Mouse (Mus musculus): ENCODE measurements around the gene Gm49369. TPM values are rescaled to one million over a fixed set of nuclear protein-coding genes. Genes with fewer than 3 reads are reported as not detected.
A peak's percentile ranks its signal among the peaks of the same experiment; 100 is the strongest.

The Gm49369 gene
- 0.31 TPM for polyA plus RNA-seq (2012; fragmentation: generic; extraction: Trizol)

DNA sequence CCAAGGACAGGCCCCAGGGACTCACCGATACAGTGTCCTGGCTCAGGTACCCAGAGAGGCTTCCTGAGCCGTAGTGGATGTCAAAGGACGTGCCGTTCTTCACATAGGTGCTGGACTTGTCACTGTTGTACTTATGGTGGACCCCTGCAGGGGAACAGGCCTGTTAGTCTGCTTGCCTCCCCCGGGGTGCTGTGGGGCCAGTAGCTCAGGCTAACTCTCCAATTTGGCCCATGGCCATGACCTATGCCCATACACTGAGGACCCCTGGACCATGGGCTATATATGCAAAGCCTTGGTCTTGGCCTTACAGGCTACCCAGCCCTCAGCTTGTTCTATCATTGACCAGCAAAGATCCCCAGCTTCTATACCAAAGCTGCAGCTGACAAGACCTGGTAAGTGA lies at the start of gene Gm49369:
Gene Gm49369 (minus strand): TSS at position 101 of the 400 bp plus-strand sequence.
- no peaks in the 10 kb centered on the region for H3K27me3 ChIP-seq (ENCODE audit: control insufficient read depth, insufficient read depth, insufficient read length)
- H3K4me3 ChIP-seq, result no peak within 1 kb of the TSS
- no peak within 1 kb of the TSS for H3ac ChIP-seq (ENCODE audit: control insufficient read depth, insufficient read length)
- TF ChIP-seq MYOG (IDR thresholded peaks at IDR 0.05; ENCODE audit: control insufficient read depth in 1 of 3, insufficient read depth in 1 of 3, insufficient read length in 2 of 3, low read depth in 2 of 3) (no peak), POLR2AphosphoS2 (IDR thresholded peaks at IDR 0.05; ENCODE audit: insufficient read length, low read depth) (no peak), E2F4 (IDR thresholded peaks at IDR 0.05; ENCODE audit: insufficient read depth) (no peak), REST (IDR thresholded peaks at IDR 0.05; ENCODE audit: insufficient read depth, insufficient read length) (no peak), SRF (IDR thresholded peaks at IDR 0.05; ENCODE audit: control insufficient read depth, insufficient read length, low read depth) (no peak), MYOD1 (IDR thresholded peaks at IDR 0.05; ENCODE audit: control insufficient read depth in 1 of 3, insufficient read length in 2 of 3, low read depth in 2 of 3) (no peak), POLR2A (IDR thresholded peaks at IDR 0.05; ENCODE audit: insufficient read length, low read depth) (no peak), MAX (IDR thresholded peaks at IDR 0.05; ENCODE audit: low read depth) (no peak), TCF12 (IDR thresholded peaks at IDR 0.05; ENCODE audit: insufficient read depth, poor library complexity, severe bottlenecking) (no peak), TCF3 (IDR thresholded peaks at IDR 0.05; ENCODE audit: insufficient read length, low read depth) (no peak), USF1 (IDR thresholded peaks at IDR 0.05; ENCODE audit: low read depth) (no peak), CEBPB (IDR thresholded peaks at IDR 0.05; ENCODE audit: insufficient read depth, poor library complexity, severe bottlenecking) (no peak)
- H3K4me2 ChIP-seq (ENCODE audit: low read depth), result no peak within 1 kb of the TSS
- H3K79me2 ChIP-seq (ENCODE audit: control insufficient read depth, insufficient read depth), result peaks cover 35% of the 10 kb centered on the region
- peaks cover 52% of the 10 kb centered on the region for H3K36me3 ChIP-seq (ENCODE audit: control insufficient read depth, insufficient read depth)

DNA sequence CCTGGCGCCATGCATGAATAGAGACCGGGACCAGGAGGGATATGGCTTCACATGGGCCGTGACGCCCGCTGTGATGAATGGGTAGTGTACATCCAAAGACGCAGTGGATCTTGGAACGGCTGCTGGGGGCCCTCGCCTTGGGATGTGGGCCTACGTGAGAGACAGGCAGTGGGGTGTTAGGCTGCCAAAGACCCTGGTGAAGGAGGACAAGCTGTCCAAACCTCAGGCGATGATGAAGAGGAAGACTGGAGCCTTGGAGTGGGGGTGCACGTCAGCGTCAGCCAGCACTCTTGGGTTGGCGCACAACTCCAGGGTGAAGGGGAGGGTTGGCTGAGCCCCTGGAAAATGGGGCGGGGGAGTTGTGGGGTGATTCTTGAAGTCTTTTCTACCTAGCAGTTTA lies 48.6 kb upstream of the Gm49369 start:
- Histone ChIP-seq H3K4me3 (no peak overlapping the region), H3K36me3 (ENCODE audit: control insufficient read depth, insufficient read depth) (no peaks in the 10 kb centered on the region), H3ac (ENCODE audit: control insufficient read depth, insufficient read length) (no peak overlapping the region), H3K79me2 (ENCODE audit: control insufficient read depth, insufficient read depth) (no peaks in the 10 kb centered on the region), H3K4me2 (ENCODE audit: low read depth) (peak overlapping the region; percentile 70), H3K27me3 (ENCODE audit: control insufficient read depth, insufficient read depth, insufficient read length) (no peaks in the 10 kb centered on the region)
- TF ChIP-seq E2F4 (IDR thresholded peaks at IDR 0.05; ENCODE audit: insufficient read depth), result no peak
- no peak for TF ChIP-seq TCF12 (IDR thresholded peaks at IDR 0.05; ENCODE audit: insufficient read depth, poor library complexity, severe bottlenecking)
- no peak for TF ChIP-seq MAX (IDR thresholded peaks at IDR 0.05; ENCODE audit: low read depth)

DNA sequence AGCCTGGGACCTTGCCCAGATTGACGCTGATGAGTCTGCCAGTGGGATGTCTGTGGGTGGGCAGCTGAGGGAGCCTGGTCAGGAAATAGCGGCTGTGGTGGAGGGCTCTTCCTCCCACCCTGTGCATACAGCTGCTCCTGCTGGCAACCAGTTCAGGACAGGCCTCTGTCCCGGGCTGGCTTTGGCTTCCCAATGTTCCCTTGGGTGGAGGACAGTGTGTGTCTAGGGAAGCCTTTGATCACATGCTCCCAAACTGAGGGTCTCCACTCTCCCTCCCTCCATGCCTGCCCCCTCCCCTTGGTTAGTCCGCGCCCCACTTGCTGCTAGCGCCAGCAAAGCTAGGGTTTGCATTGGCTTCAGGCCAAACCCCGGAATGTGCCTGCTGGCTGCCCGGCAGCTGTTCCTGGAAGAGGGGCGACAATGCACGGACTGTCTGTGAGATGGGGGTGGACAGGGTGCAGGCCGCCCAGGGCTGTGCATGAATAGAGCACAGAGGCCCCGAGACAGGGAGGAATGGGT lies 47.8 kb upstream of the Gm49369 start:
- no peaks in the 10 kb centered on the region for H3K36me3 ChIP-seq (ENCODE audit: control insufficient read depth, insufficient read depth)
- H3K4me2 ChIP-seq (ENCODE audit: low read depth), result peak overlapping the region; percentile 70
- H3K4me3 ChIP-seq, result no peak overlapping the region
- no peaks in the 10 kb centered on the region for H3K79me2 ChIP-seq (ENCODE audit: control insufficient read depth, insufficient read depth)
- H3K27me3 ChIP-seq (ENCODE audit: control insufficient read depth, insufficient read depth, insufficient read length), result no peaks in the 10 kb centered on the region
- H3ac ChIP-seq (ENCODE audit: control insufficient read depth, insufficient read length), result no peak overlapping the region
- peak; percentile 58 to 98 (median 93) for TF ChIP-seq MYOG (IDR thresholded peaks at IDR 0.05; ENCODE audit: control insufficient read depth in 1 of 3, insufficient read depth in 1 of 3, insufficient read length in 2 of 3, low read depth in 2 of 3)
- peak; percentile 22 for TF ChIP-seq POLR2A (IDR thresholded peaks at IDR 0.05; ENCODE audit: insufficient read length, low read depth)
- TF ChIP-seq MYOD1 (IDR thresholded peaks at IDR 0.05; ENCODE audit: control insufficient read depth in 1 of 3, insufficient read length in 2 of 3, low read depth in 2 of 3), result peak in 2 of 3 experiments; percentile 92 to 94
- TF ChIP-seq E2F4 (IDR thresholded peaks at IDR 0.05; ENCODE audit: insufficient read depth), result no peak
- no peak for TF ChIP-seq SRF (IDR thresholded peaks at IDR 0.05; ENCODE audit: control insufficient read depth, insufficient read length, low read depth)
- no peak for TF ChIP-seq POLR2AphosphoS2 (IDR thresholded peaks at IDR 0.05; ENCODE audit: insufficient read length, low read depth)
- no peak for TF ChIP-seq REST (IDR thresholded peaks at IDR 0.05; ENCODE audit: insufficient read depth, insufficient read length)
- peak; percentile 87 for TF ChIP-seq TCF3 (IDR thresholded peaks at IDR 0.05; ENCODE audit: insufficient read length, low read depth)
- TF ChIP-seq CEBPB (IDR thresholded peaks at IDR 0.05; ENCODE audit: insufficient read depth, poor library complexity, severe bottlenecking), result no peak
- TF ChIP-seq TCF12 (IDR thresholded peaks at IDR 0.05; ENCODE audit: insufficient read depth, poor library complexity, severe bottlenecking), result peak; percentile 78
- no peak for TF ChIP-seq MAX (IDR thresholded peaks at IDR 0.05; ENCODE audit: low read depth)
- no peak for TF ChIP-seq USF1 (IDR thresholded peaks at IDR 0.05; ENCODE audit: low read depth)

DNA sequence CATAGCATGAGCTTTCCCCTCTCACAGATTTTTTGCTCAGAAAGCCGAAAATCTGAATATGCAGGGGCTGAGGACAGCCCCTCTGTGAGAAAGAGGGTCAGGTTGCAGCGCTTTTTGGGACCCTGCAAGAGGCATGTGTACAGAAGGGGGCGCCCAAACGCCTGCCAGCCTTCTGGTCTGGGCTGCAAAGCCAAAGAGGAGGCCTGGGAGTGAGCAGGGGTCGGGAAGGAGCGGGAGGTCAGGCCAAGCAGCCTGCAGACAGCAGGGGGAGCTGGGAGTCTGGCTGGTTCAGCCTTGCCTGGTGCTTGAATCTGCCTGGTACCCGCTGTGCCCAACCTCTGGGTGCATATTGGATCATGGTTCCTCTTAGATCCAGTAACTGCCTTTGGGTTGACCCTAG lies 45.7 kb upstream of the Gm49369 start:
- Histone ChIP-seq H3K27me3 (ENCODE audit: control insufficient read depth, insufficient read depth, insufficient read length) (no peaks in the 10 kb centered on the region), H3K79me2 (ENCODE audit: control insufficient read depth, insufficient read depth) (no peaks in the 10 kb centered on the region), H3K36me3 (ENCODE audit: control insufficient read depth, insufficient read depth) (no peaks in the 10 kb centered on the region), H3K4me2 (ENCODE audit: low read depth) (no peak overlapping the region), H3ac (ENCODE audit: control insufficient read depth, insufficient read length) (no peak overlapping the region), H3K4me3 (no peak overlapping the region)
- TF ChIP-seq POLR2A (IDR thresholded peaks at IDR 0.05; ENCODE audit: insufficient read length, low read depth) (no peak), MAX (IDR thresholded peaks at IDR 0.05; ENCODE audit: low read depth) (no peak), MYOG (IDR thresholded peaks at IDR 0.05; ENCODE audit: control insufficient read depth in 1 of 3, insufficient read depth in 1 of 3, insufficient read length in 2 of 3, low read depth in 2 of 3) (peak in 1 of 3 experiments; percentile 41), E2F4 (IDR thresholded peaks at IDR 0.05; ENCODE audit: insufficient read depth) (no peak)

DNA sequence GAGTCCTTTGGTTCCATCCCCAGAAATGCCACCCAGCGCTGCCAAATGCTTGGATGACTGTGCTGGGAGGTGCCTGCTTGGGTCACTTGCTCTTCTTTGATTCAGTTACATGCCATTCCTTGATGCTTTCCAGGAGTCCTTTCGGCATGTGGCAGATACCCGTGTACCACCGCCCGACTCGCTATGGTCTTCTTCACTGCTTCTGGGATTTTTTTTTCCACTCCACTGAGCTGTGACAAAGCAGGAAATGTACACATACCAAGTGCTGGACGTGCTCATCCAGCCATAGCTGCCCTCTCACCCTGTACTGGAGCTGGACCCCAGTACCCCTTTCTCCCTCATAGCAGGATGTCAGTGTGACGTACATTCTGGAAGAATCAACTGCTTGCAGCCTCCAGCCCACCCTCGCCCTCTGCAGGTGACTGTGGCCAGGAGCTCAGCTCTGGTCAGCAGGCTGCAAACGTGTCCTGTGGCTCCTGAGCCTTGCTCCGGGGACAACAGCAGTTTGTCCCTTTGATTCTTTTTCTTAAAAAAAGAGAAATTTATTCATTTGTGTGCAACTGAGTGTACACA lies 43.3 kb upstream of the Gm49369 start:
- Histone ChIP-seq H3K4me3 (no peak overlapping the region), H3K36me3 (ENCODE audit: control insufficient read depth, insufficient read depth) (no peaks in the 10 kb centered on the region), H3ac (ENCODE audit: control insufficient read depth, insufficient read length) (no peak overlapping the region), H3K4me2 (ENCODE audit: low read depth) (no peak overlapping the region), H3K79me2 (ENCODE audit: control insufficient read depth, insufficient read depth) (no peaks in the 10 kb centered on the region), H3K27me3 (ENCODE audit: control insufficient read depth, insufficient read depth, insufficient read length) (no peaks in the 10 kb centered on the region)
- TF ChIP-seq POLR2AphosphoS2 (IDR thresholded peaks at IDR 0.05; ENCODE audit: insufficient read length, low read depth) (no peak), E2F4 (IDR thresholded peaks at IDR 0.05; ENCODE audit: insufficient read depth) (no peak), MYOG (IDR thresholded peaks at IDR 0.05; ENCODE audit: control insufficient read depth in 1 of 3, insufficient read depth in 1 of 3, insufficient read length in 2 of 3, low read depth in 2 of 3) (no peak), REST (IDR thresholded peaks at IDR 0.05; ENCODE audit: insufficient read depth, insufficient read length) (no peak), POLR2A (IDR thresholded peaks at IDR 0.05; ENCODE audit: insufficient read length, low read depth) (no peak)

All from myocyte (in vitro differentiated cells).